Mouse (Mus musculus): ENCODE measurements around the gene 1700019D03Rik.

The 1700019D03Rik gene

GRCm38 (mm10) chr1:53020079-53020478 is at the start of gene 1700019D03Rik:
Gene 1700019D03Rik (minus strand): TSS chr1:53020179.
- DNase-seq (ENCODE audit: low spot score in 2 of 2) = no peak

- DNase-seq (ENCODE audit: low spot score in 2 of 2) = no peak
Measured at GRCm38 (mm10) chr1:53063921-53064320, 43.9 kb upstream of the 1700019D03Rik start.

GRCm38 (mm10) chr1:53061871-53062608 is 42.1 kb upstream of the 1700019D03Rik start:
- DNase-seq (ENCODE audit: low spot score in 2 of 2) = no peak

GRCm38 (mm10) chr1:53061340-53061739 is 41.4 kb upstream of the 1700019D03Rik start, which contains the start of gene Mstn:
Gene Mstn (plus strand): TSS chr1:53061640.
- DNase-seq (ENCODE audit: low spot score in 2 of 2) = no peak

- no peak for DNase-seq (ENCODE audit: low spot score in 2 of 2)
Measured at GRCm38 (mm10) chr1:53060499-53060898, 40.5 kb upstream of the 1700019D03Rik start.

- DNase-seq (ENCODE audit: low spot score in 2 of 2) = no peak
Measured at GRCm38 (mm10) chr1:53059106-53059505, 39.1 kb upstream of the 1700019D03Rik start.

- DNase-seq (ENCODE audit: low spot score in 2 of 2) = peak; percentile 10 to 34
Measured at GRCm38 (mm10) chr1:53053087-53054022, 33.4 kb upstream of the 1700019D03Rik start.

GRCm38 (mm10) chr1:53049763-53050427 is 29.9 kb upstream of the 1700019D03Rik start:
- DNase-seq (ENCODE audit: low spot score in 2 of 2) = no peak

- DNase-seq (ENCODE audit: low spot score in 2 of 2) = no peak
Measured at GRCm38 (mm10) chr1:53037443-53037871, 17.5 kb upstream of the 1700019D03Rik start.

- no peak for DNase-seq (ENCODE audit: low spot score in 2 of 2)
Measured at GRCm38 (mm10) chr1:53032550-53032949, 12.6 kb upstream of the 1700019D03Rik start.

- DNase-seq (ENCODE audit: low spot score in 2 of 2) = no peak
Measured at GRCm38 (mm10) chr1:53018746-53019505, 1.1 kb downstream of the 1700019D03Rik start.

GRCm38 (mm10) chr1:53015606-53016005 is 4.4 kb downstream of the 1700019D03Rik start:
- DNase-seq (ENCODE audit: low spot score in 2 of 2) = no peak

- DNase-seq (ENCODE audit: low spot score in 2 of 2) = no peak
Measured at GRCm38 (mm10) chr1:53014716-53015115, 5.3 kb downstream of the 1700019D03Rik start.

- DNase-seq (ENCODE audit: low spot score in 2 of 2) = no peak
Measured at GRCm38 (mm10) chr1:52986692-52987091, 33.3 kb downstream of the 1700019D03Rik start.

- no peak for DNase-seq (ENCODE audit: low spot score in 2 of 2)
Measured at GRCm38 (mm10) chr1:52973198-52973597, 46.8 kb downstream of the 1700019D03Rik start.

GRCm38 (mm10) chr1:52971881-52972503 is 48.0 kb downstream of the 1700019D03Rik start:
- no peak for DNase-seq (ENCODE audit: low spot score in 2 of 2)

- DNase-seq (ENCODE audit: low spot score in 2 of 2) = no peak
Measured at GRCm38 (mm10) chr1:52964581-52964980, 55.4 kb downstream of the 1700019D03Rik start.

GRCm38 (mm10) chr1:52963097-52963496 is 56.9 kb downstream of the 1700019D03Rik start:
- DNase-seq (ENCODE audit: low spot score in 2 of 2) = no peak

- DNase-seq (ENCODE audit: low spot score in 2 of 2) = no peak
Measured at GRCm38 (mm10) chr1:52960191-52960590, 59.8 kb downstream of the 1700019D03Rik start.

- no peak for DNase-seq (ENCODE audit: low spot score in 2 of 2)
Measured at GRCm38 (mm10) chr1:52956746-52957145, 63.2 kb downstream of the 1700019D03Rik start.

- peak; percentile 9 to 32 for DNase-seq (ENCODE audit: low spot score in 2 of 2)
Measured at GRCm38 (mm10) chr1:52955102-52955501, 64.9 kb downstream of the 1700019D03Rik start.

Measured in spleen, postnatal 36 days (tissue).